Mouse (Mus musculus) thymus, postnatal 14 days (tissue): ENCODE measurements at regions not wholly inside any gene's neighbourhood (a gene's known extent, or its start where the extent isn't known, plus 50 kb on each side); places are given as distances from the start of the nearest gene placed in this dataset.

Experiments
- DNase-seq: peaks from one replicate; pipeline ENCODE4 v3.0.0; 2021

- no peak for DNase-seq
Observed at GRCm38 (mm10) chr17:87501098-87501497, 54.4 kb upstream of the Calm2 start.

- DNase-seq = no peak
Observed at GRCm38 (mm10) chr17:87501687-87502387, 55.1 kb upstream of the Calm2 start.

- DNase-seq = peak; percentile 48
Observed at GRCm38 (mm10) chr17:87502388-87503369, 55.9 kb upstream of the Calm2 start.

GRCm38 (mm10) chr17:87503491-87503890 is 56.8 kb upstream of the Calm2 start:
- no peak for DNase-seq

GRCm38 (mm10) chr17:87504960-87505681 is 58.4 kb upstream of the Calm2 start:
- DNase-seq = no peak

GRCm38 (mm10) chr17:87507848-87508247 is 61.1 kb upstream of the Calm2 start:
- no peak for DNase-seq

- no peak for DNase-seq
Observed at GRCm38 (mm10) chr17:87508582-87509253, 62.0 kb upstream of the Calm2 start.

GRCm38 (mm10) chr17:87512000-87512611 is 65.4 kb upstream of the Calm2 start:
- no peak for DNase-seq

GRCm38 (mm10) chr17:87513822-87514221 is 67.1 kb upstream of the Calm2 start:
- peak; percentile 16 for DNase-seq

- DNase-seq = no peak
Observed at GRCm38 (mm10) chr17:87514366-87515126, 67.8 kb upstream of the Calm2 start.

GRCm38 (mm10) chr17:87517258-87517657 is 70.5 kb upstream of the Calm2 start:
- no peak for DNase-seq

- DNase-seq = no peak
Observed at GRCm38 (mm10) chr17:87519454-87519853, 72.7 kb upstream of the Calm2 start.

- no peak for DNase-seq
Observed at GRCm38 (mm10) chr17:87520841-87521240, 74.1 kb upstream of the Calm2 start.

- DNase-seq = no peak
Observed at GRCm38 (mm10) chr17:87521622-87522151, 75.0 kb upstream of the Calm2 start.

GRCm38 (mm10) chr17:87522500-87523091 is 75.9 kb upstream of the Calm2 start:
- no peak for DNase-seq

- no peak for DNase-seq
Observed at GRCm38 (mm10) chr17:87523643-87524042, 76.9 kb upstream of the Calm2 start.

GRCm38 (mm10) chr17:87527174-87527573 is 80.4 kb upstream of the Calm2 start:
- no peak for DNase-seq

GRCm38 (mm10) chr17:87530162-87530817 is 83.6 kb upstream of the Calm2 start:
- peak; percentile 78 for DNase-seq

- no peak for DNase-seq
Observed at GRCm38 (mm10) chr17:87530818-87531410, 84.2 kb upstream of the Calm2 start.
